Mouse (Mus musculus): ENCODE results near the gene Zfp462.

Gene Zfp462

DNA sequence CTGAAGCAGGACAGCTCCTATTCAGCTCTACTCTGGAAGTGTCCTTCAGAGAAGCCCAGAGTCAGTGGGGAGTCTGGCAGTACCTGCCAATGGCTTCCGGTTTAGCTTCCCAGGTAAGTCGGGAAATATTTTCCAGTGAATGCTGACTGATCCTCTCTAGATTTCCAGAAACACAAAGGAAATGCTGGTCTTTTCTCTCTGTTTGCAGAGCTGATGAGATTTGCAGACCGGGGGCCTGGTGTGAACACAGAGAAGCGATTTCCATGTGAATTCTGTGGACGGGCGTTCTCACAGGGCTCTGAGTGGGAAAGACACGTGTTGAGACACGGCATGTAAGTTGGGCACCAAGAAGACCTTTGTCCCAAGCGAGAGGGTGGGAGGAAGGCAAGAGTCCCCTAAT is 134.2 kb downstream of the Zfp462 start:
- peaks cover 33% of the 10 kb centered on the region for H3K4me1 ChIP-seq (replicated peaks; ENCODE audit: low read depth, low read length)
- H3K27me3 ChIP-seq (ENCODE audit: insufficient read depth, low read length) = no peaks in the 10 kb centered on the region
- no peaks in the 10 kb centered on the region for H3K9me3 ChIP-seq (ENCODE audit: low read length)
- peaks cover 83% of the 10 kb centered on the region for H3K36me3 ChIP-seq (ENCODE audit: insufficient read depth, low read length)
- H3K4me3 ChIP-seq (replicated peaks; ENCODE audit: low read length) = no peak overlapping the region
- TF ChIP-seq CTCF (conservative IDR thresholded peaks at IDR 0.05; ENCODE audit: low read length) (no peak), NANOG (IDR thresholded peaks at IDR 0.05; ENCODE audit: borderline replicate concordance, low read length) (no peak), POU5F1 (IDR thresholded peaks at IDR 0.05; ENCODE audit: borderline replicate concordance, low read length) (no peak)

DNA sequence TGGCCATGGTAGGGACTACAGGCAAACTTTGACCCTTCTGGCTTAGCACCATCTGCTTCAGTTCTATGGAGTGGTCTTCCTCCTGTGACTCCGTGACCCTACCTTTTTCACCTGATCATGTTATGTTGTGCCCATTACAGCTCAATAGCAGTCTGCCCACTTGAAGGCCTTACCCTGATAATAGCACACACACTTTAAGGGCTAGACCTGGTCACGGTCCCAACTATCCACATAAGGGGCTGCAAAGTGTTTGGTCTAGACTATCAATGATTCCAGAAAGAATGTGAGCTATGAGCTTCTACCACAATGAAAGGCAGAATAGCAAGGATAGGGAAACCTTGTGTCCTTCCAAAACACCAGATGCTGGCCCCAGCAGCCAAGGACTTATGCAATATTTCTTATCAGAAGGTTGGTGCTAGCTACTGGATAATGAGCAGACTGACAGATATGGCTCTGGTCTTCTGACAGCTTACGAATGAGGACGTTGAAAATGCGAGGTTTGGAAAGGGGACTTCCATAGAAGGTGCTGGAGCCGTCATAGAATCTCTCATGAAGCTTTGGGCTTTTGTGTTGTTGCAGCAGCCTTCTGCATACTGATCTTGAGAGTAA is 139.3 kb downstream of the Zfp462 start:
- no peak overlapping the region for H3K4me3 ChIP-seq (replicated peaks; ENCODE audit: low read length)
- TF ChIP-seq POU5F1 (IDR thresholded peaks at IDR 0.05; ENCODE audit: borderline replicate concordance, low read length) (no peak), CTCF (conservative IDR thresholded peaks at IDR 0.05; ENCODE audit: low read length) (no peak), NANOG (IDR thresholded peaks at IDR 0.05; ENCODE audit: borderline replicate concordance, low read length) (no peak)
- H3K4me1 ChIP-seq (replicated peaks; ENCODE audit: low read depth, low read length) = peaks cover 23% of the 10 kb centered on the region
- H3K27me3 ChIP-seq (ENCODE audit: insufficient read depth, low read length) = no peaks in the 10 kb centered on the region
- peaks cover 36% of the 10 kb centered on the region for H3K36me3 ChIP-seq (ENCODE audit: insufficient read depth, low read length)
- no peaks in the 10 kb centered on the region for H3K9me3 ChIP-seq (ENCODE audit: low read length)

DNA sequence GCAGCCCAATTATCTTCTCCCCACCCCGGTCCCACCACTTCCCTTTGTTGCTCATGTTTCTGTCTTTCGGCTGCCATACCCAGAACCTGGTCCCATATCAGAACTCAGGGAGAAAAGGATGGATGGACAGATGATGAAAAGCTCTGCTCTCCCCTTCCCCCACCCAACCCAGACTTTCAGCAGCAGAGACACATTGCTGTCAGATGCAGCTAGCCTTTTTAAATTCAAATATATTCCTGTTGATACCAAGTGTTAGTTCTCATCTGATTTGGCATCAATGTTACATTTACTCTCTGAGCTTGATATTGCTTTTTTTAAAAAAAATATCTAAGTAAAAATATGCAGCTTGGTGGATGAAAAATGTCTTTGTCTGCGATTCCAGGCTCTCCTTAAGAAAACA is 143.3 kb downstream of the Zfp462 start:
- H3K36me3 ChIP-seq (ENCODE audit: insufficient read depth, low read length) = peaks cover 10% of the 10 kb centered on the region; the same call in 1 of the 2 replicates
- H3K4me3 ChIP-seq (replicated peaks; ENCODE audit: low read length) = no peak overlapping the region
- peaks cover 20% of the 10 kb centered on the region for H3K4me1 ChIP-seq (replicated peaks; ENCODE audit: low read depth, low read length)
- no peaks in the 10 kb centered on the region for H3K27me3 ChIP-seq (ENCODE audit: insufficient read depth, low read length)
- no peak for TF ChIP-seq POU5F1 (IDR thresholded peaks at IDR 0.05; ENCODE audit: borderline replicate concordance, low read length)
- no peak for TF ChIP-seq CTCF (conservative IDR thresholded peaks at IDR 0.05; ENCODE audit: low read length)
- no peak for TF ChIP-seq NANOG (IDR thresholded peaks at IDR 0.05; ENCODE audit: borderline replicate concordance, low read length)
- no peaks in the 10 kb centered on the region for H3K9me3 ChIP-seq (ENCODE audit: low read length)

DNA sequence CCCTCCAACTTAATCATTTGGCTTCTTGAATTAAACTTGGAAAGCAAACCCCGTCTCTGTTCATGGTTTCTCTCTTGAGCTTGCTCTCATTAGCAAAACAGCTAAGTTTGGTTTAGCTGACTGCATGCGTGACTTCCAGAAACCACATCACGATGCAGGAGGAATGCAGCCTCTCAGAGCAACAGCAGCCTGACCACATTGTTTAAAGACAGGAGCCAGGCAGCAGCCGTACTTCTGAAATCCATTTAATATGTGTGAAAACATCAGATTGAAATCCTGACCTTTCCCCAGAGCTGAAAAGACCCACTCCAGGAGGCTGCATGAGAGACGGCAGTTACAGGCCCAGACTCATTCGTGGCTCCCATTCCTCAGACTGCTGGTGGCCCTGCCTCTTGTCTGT is 144.1 kb downstream of the Zfp462 start:
- Histone ChIP-seq H3K9me3 (ENCODE audit: low read length) (no peaks in the 10 kb centered on the region), H3K4me1 (replicated peaks; ENCODE audit: low read depth, low read length) (peaks cover 20% of the 10 kb centered on the region), H3K36me3 (ENCODE audit: insufficient read depth, low read length) (peaks cover 5% of the 10 kb centered on the region; the same call in 1 of the 2 replicates), H3K4me3 (replicated peaks; ENCODE audit: low read length) (no peak overlapping the region), H3K27me3 (ENCODE audit: insufficient read depth, low read length) (no peaks in the 10 kb centered on the region)
- TF ChIP-seq NANOG (IDR thresholded peaks at IDR 0.05; ENCODE audit: borderline replicate concordance, low read length) = no peak
- TF ChIP-seq CTCF (conservative IDR thresholded peaks at IDR 0.05; ENCODE audit: low read length) = no peak
- no peak for TF ChIP-seq POU5F1 (IDR thresholded peaks at IDR 0.05; ENCODE audit: borderline replicate concordance, low read length)

DNA sequence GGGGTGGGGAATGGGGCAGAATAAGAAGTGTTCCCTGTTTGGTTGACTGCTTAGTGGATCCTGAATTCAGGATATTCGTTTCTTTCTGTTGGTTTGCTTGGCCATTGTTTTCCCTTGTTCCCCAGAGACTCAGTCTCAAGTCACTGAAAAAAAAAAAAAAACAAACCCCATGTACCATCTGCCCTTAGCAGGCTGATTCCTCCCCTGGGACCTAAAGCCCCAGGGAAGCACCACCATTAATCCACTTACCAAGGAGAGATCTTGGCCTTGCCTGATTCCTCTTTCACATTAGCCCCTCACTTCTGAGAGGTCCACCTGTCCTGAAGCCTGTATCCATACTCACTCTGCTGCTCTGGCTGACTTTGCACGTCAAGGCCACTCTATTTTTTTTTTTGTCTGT is 152.3 kb downstream of the Zfp462 start:
- Histone ChIP-seq H3K36me3 (ENCODE audit: insufficient read depth, low read length) (no peaks in the 10 kb centered on the region), H3K9me3 (ENCODE audit: low read length) (peaks cover 14% of the 10 kb centered on the region), H3K27me3 (ENCODE audit: insufficient read depth, low read length) (no peaks in the 10 kb centered on the region), H3K4me3 (replicated peaks; ENCODE audit: low read length) (no peak overlapping the region), H3K4me1 (replicated peaks; ENCODE audit: low read depth, low read length) (0 out of 2 replicates have a peak, but pooled peaks cover 5% of the 10 kb centered on the region)
- TF ChIP-seq CTCF (conservative IDR thresholded peaks at IDR 0.05; ENCODE audit: low read length) = no peak
- TF ChIP-seq NANOG (IDR thresholded peaks at IDR 0.05; ENCODE audit: borderline replicate concordance, low read length) = no peak
- TF ChIP-seq POU5F1 (IDR thresholded peaks at IDR 0.05; ENCODE audit: borderline replicate concordance, low read length) = no peak

DNA sequence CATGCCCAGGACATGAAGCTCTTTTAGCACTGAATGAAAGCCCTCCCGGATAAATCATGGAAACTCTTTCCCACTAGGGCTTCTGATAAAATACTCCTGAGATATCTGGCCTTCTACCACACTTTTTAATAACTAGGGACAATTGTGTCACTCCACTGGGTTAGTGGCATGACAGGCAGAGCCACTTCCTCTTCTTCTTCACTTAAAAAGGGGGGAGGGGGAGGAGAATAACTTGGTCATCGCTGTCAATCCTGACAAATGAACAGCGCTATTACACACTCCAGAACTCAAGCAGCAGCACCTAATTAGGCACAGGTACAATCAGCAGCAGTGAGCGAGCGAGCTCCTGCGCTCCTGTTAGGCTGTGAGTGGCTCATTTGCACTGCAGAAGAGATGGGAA is 153.5 kb downstream of the Zfp462 start:
- H3K27me3 ChIP-seq (ENCODE audit: insufficient read depth, low read length) = no peaks in the 10 kb centered on the region
- H3K9me3 ChIP-seq (ENCODE audit: low read length) = peaks cover 25% of the 10 kb centered on the region
- TF ChIP-seq NANOG (IDR thresholded peaks at IDR 0.05; ENCODE audit: borderline replicate concordance, low read length) = no peak
- no peaks in the 10 kb centered on the region for H3K36me3 ChIP-seq (ENCODE audit: insufficient read depth, low read length)
- H3K4me3 ChIP-seq (replicated peaks; ENCODE audit: low read length) = no peak overlapping the region
- H3K4me1 ChIP-seq (replicated peaks; ENCODE audit: low read depth, low read length) = 0 out of 2 replicates have a peak, but pooled peaks cover 5% of the 10 kb centered on the region

DNA sequence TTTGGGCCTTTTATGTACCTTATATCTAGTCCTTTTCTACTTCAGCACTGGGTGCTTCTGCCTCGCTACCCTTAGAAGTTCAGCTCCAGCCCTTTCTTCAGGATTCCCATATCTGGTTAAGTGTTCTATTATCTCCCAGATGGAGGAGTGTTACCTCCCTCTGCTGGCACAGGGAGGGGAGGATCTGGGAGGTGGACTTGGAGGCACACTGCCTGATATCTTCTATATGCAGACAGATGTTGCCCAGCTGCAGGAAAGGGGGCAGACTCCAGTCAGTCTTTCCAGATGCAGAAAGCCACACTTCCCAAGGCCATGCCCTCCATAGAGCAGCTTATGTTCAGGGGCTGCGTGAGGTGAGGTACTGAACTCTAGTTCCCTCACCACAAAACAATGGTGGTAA is 156.0 kb downstream of the Zfp462 start:
- Histone ChIP-seq H3K9me3 (ENCODE audit: low read length) (peaks cover 50% of the 10 kb centered on the region), H3K4me3 (replicated peaks; ENCODE audit: low read length) (no peak overlapping the region), H3K27me3 (ENCODE audit: insufficient read depth, low read length) (no peaks in the 10 kb centered on the region), H3K4me1 (replicated peaks; ENCODE audit: low read depth, low read length) (0 out of 2 replicates have a peak, but pooled peaks cover 5% of the 10 kb centered on the region), H3K36me3 (ENCODE audit: insufficient read depth, low read length) (no peaks in the 10 kb centered on the region; the same call in 1 of the 2 replicates)
- TF ChIP-seq POU5F1 (IDR thresholded peaks at IDR 0.05; ENCODE audit: borderline replicate concordance, low read length) (no peak), NANOG (IDR thresholded peaks at IDR 0.05; ENCODE audit: borderline replicate concordance, low read length) (no peak), CTCF (conservative IDR thresholded peaks at IDR 0.05; ENCODE audit: low read length) (no peak)

DNA sequence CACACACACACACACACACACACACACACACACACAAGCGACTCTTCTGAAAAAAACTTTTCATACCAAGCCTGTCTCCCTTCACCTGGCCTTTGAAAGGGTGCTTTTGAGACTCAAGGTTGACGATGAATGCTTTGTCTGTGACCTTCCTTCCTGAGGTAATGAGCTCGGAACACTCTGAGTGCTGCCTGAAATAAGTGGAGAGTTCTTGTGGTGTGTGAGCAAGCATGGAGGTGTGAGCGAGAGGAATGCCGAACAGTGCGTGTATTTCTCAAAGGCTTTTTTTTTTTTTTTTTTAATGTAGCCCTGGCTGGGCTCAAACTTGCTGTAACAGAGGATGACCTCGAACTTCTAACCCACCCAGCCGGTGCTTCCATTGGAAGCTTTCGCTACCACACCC is 156.8 kb downstream of the Zfp462 start:
- H3K36me3 ChIP-seq (ENCODE audit: insufficient read depth, low read length) = peaks cover 3% of the 10 kb centered on the region; the same call in 1 of the 2 replicates
- peaks cover 57% of the 10 kb centered on the region for H3K9me3 ChIP-seq (ENCODE audit: low read length)
- H3K4me3 ChIP-seq (replicated peaks; ENCODE audit: low read length) = no peak overlapping the region
- no peaks in the 10 kb centered on the region for H3K27me3 ChIP-seq (ENCODE audit: insufficient read depth, low read length)
- 0 out of 2 replicates have a peak, but pooled peaks cover 5% of the 10 kb centered on the region for H3K4me1 ChIP-seq (replicated peaks; ENCODE audit: low read depth, low read length)
- TF ChIP-seq POU5F1 (IDR thresholded peaks at IDR 0.05; ENCODE audit: borderline replicate concordance, low read length) (no peak), NANOG (IDR thresholded peaks at IDR 0.05; ENCODE audit: borderline replicate concordance, low read length) (no peak), CTCF (conservative IDR thresholded peaks at IDR 0.05; ENCODE audit: low read length) (no peak)

DNA sequence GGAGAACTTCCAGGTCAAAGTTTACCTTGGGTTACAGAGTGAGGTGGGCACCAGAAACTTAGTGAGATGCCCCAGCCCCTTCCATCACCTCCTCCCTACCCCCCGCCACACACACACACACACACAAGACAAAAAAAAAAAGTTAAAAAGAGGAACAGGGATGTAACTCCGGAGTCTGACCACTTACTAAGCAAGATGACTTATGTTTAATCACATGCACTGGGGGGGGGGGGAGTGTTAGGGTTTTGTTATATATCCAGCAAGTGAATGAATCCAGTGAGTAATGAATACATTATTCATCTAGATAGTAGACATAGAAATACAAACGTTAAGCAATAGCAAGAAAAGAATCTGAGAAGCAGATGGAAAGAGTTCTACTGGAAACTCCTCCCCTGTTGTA is 157.5 kb downstream of the Zfp462 start:
- Histone ChIP-seq H3K4me1 (replicated peaks; ENCODE audit: low read depth, low read length) (0 out of 2 replicates have a peak, but pooled peaks cover 5% of the 10 kb centered on the region), H3K9me3 (ENCODE audit: low read length) (peaks cover 63% of the 10 kb centered on the region), H3K4me3 (replicated peaks; ENCODE audit: low read length) (no peak overlapping the region), H3K27me3 (ENCODE audit: insufficient read depth, low read length) (no peaks in the 10 kb centered on the region), H3K36me3 (ENCODE audit: insufficient read depth, low read length) (peaks cover 3% of the 10 kb centered on the region; the same call in 1 of the 2 replicates)
- TF ChIP-seq CTCF (conservative IDR thresholded peaks at IDR 0.05; ENCODE audit: low read length) (no peak), POU5F1 (IDR thresholded peaks at IDR 0.05; ENCODE audit: borderline replicate concordance, low read length) (no peak), NANOG (IDR thresholded peaks at IDR 0.05; ENCODE audit: borderline replicate concordance, low read length) (no peak)
